Mouse (Mus musculus): ENCODE data around the gene Uqcc2. TPM values are rescaled to one million over a fixed set of nuclear protein-coding genes. Genes with fewer than 3 reads are reported as not detected.

The Uqcc2 gene
- polyA plus RNA-seq, 1 experiment = 218 TPM

GRCm38 (mm10) chr17:27105698-27106470 is 27.8 kb downstream of the Uqcc2 start:
- no peaks in the 10 kb centered on the region for H3K27me3 ChIP-seq (replicated peaks; ENCODE audit: control insufficient read depth, insufficient read depth, low read length)
- TF ChIP-seq CTCF (conservative IDR thresholded peaks at IDR 0.05; ENCODE audit: insufficient read depth, insufficient read length, low read depth, low read length) = no peak
- no peak for TF ChIP-seq POLR2A (IDR thresholded peaks at IDR 0.05; ENCODE audit: low read depth, low read length)
- H3K36me3 ChIP-seq (ENCODE audit: control insufficient read depth, insufficient read depth, low read length) = no peaks in the 10 kb centered on the region
- no peak overlapping the region for H3K27ac ChIP-seq (ENCODE audit: insufficient read depth, low read depth, low read length)
- no peak overlapping the region for H3K4me3 ChIP-seq (ENCODE audit: insufficient read depth, low read depth, low read length)
- WGBS = 82% methylated on average over 9 of the region's 18 CpGs
- DNase-seq = no peak
- H3K4me1 ChIP-seq (ENCODE audit: control insufficient read depth, insufficient read depth, low read length) = no peaks in the 10 kb centered on the region

GRCm38 (mm10) chr17:27101675-27102074 is 32.0 kb downstream of the Uqcc2 start:
- Histone ChIP-seq H3K36me3 (ENCODE audit: control insufficient read depth, insufficient read depth, low read length) (no peaks in the 10 kb centered on the region), H3K4me1 (ENCODE audit: control insufficient read depth, insufficient read depth, low read length) (no peaks in the 10 kb centered on the region)

GRCm38 (mm10) chr17:27095690-27096089 is 38.0 kb downstream of the Uqcc2 start:
- 27% methylated on average over 12 of the region's 13 CpGs for WGBS
- H3K36me3 ChIP-seq (ENCODE audit: control insufficient read depth, insufficient read depth, low read length) = no peaks in the 10 kb centered on the region
- H3K27ac ChIP-seq (ENCODE audit: insufficient read depth, low read depth, low read length) = no peak overlapping the region
- TF ChIP-seq POLR2A (IDR thresholded peaks at IDR 0.05; ENCODE audit: low read depth, low read length) = no peak
- peak; percentile 51; the same call in 1 of the 2 replicates for TF ChIP-seq CTCF (conservative IDR thresholded peaks at IDR 0.05; ENCODE audit: insufficient read depth, insufficient read length, low read depth, low read length)
- peak; percentile 46 for DNase-seq
- no peak overlapping the region for H3K4me3 ChIP-seq (ENCODE audit: insufficient read depth, low read depth, low read length)
- H3K27me3 ChIP-seq (replicated peaks; ENCODE audit: control insufficient read depth, insufficient read depth, low read length) = no peaks in the 10 kb centered on the region
- no peaks in the 10 kb centered on the region for H3K4me1 ChIP-seq (ENCODE audit: control insufficient read depth, insufficient read depth, low read length)

More at GRCm38 (mm10) chr17:27101675-27102074, 32.0 kb downstream of the Uqcc2 start:
- no peaks in the 10 kb centered on the region for H3K27me3 ChIP-seq (replicated peaks; ENCODE audit: control insufficient read depth, insufficient read depth, low read length)
- H3K4me3 ChIP-seq (ENCODE audit: insufficient read depth, low read depth, low read length) = no peak overlapping the region
- no peak for TF ChIP-seq CTCF (conservative IDR thresholded peaks at IDR 0.05; ENCODE audit: insufficient read depth, insufficient read length, low read depth, low read length)
- no peak for TF ChIP-seq POLR2A (IDR thresholded peaks at IDR 0.05; ENCODE audit: low read depth, low read length)
- DNase-seq = no peak
- H3K27ac ChIP-seq (ENCODE audit: insufficient read depth, low read depth, low read length) = no peak overlapping the region
- 80% methylated on average over 5 of the region's 5 CpGs for WGBS

GRCm38 (mm10) chr17:27090068-27090467 is 43.6 kb downstream of the Uqcc2 start:
- H3K27ac ChIP-seq (ENCODE audit: insufficient read depth, low read depth, low read length) = no peak overlapping the region
- H3K4me1 ChIP-seq (ENCODE audit: control insufficient read depth, insufficient read depth, low read length) = no peaks in the 10 kb centered on the region
- WGBS = 69% methylated on average over 9 of the region's 9 CpGs
- TF ChIP-seq POLR2A (IDR thresholded peaks at IDR 0.05; ENCODE audit: low read depth, low read length) (no peak), CTCF (conservative IDR thresholded peaks at IDR 0.05; ENCODE audit: insufficient read depth, insufficient read length, low read depth, low read length) (no peak)
- no peaks in the 10 kb centered on the region for H3K36me3 ChIP-seq (ENCODE audit: control insufficient read depth, insufficient read depth, low read length)
- H3K27me3 ChIP-seq (replicated peaks; ENCODE audit: control insufficient read depth, insufficient read depth, low read length) = no peaks in the 10 kb centered on the region
- no peak overlapping the region for H3K4me3 ChIP-seq (ENCODE audit: insufficient read depth, low read depth, low read length)
- DNase-seq = no peak

- WGBS = 49% methylated on average over 12 of the region's 12 CpGs
- TF ChIP-seq CTCF (conservative IDR thresholded peaks at IDR 0.05; ENCODE audit: insufficient read depth, insufficient read length, low read depth, low read length) (peak; percentile 53), POLR2A (IDR thresholded peaks at IDR 0.05; ENCODE audit: low read depth, low read length) (no peak)
- H3K27me3 ChIP-seq (replicated peaks; ENCODE audit: control insufficient read depth, insufficient read depth, low read length) = no peaks in the 10 kb centered on the region
- no peaks in the 10 kb centered on the region for H3K4me1 ChIP-seq (ENCODE audit: control insufficient read depth, insufficient read depth, low read length)
- H3K4me3 ChIP-seq (ENCODE audit: insufficient read depth, low read depth, low read length) = no peak overlapping the region
- no peaks in the 10 kb centered on the region for H3K36me3 ChIP-seq (ENCODE audit: control insufficient read depth, insufficient read depth, low read length)
- DNase-seq = peak; percentile 16
- H3K27ac ChIP-seq (ENCODE audit: insufficient read depth, low read depth, low read length) = no peak overlapping the region
Observed at GRCm38 (mm10) chr17:27087426-27087825, 46.3 kb downstream of the Uqcc2 start.

- Histone ChIP-seq H3K4me3 (ENCODE audit: insufficient read depth, low read depth, low read length) (no peak overlapping the region), H3K27me3 (replicated peaks; ENCODE audit: control insufficient read depth, insufficient read depth, low read length) (no peaks in the 10 kb centered on the region), H3K36me3 (ENCODE audit: control insufficient read depth, insufficient read depth, low read length) (no peaks in the 10 kb centered on the region), H3K4me1 (ENCODE audit: control insufficient read depth, insufficient read depth, low read length) (no peaks in the 10 kb centered on the region), H3K27ac (ENCODE audit: insufficient read depth, low read depth, low read length) (no peak overlapping the region)
- TF ChIP-seq POLR2A (IDR thresholded peaks at IDR 0.05; ENCODE audit: low read depth, low read length) (no peak), CTCF (conservative IDR thresholded peaks at IDR 0.05; ENCODE audit: insufficient read depth, insufficient read length, low read depth, low read length) (peak; percentile 62)
- DNase-seq = peak; percentile 43
- 74% methylated on average over 2 of the region's 2 CpGs for WGBS
Observed at GRCm38 (mm10) chr17:27085676-27086075, 48.0 kb downstream of the Uqcc2 start.

GRCm38 (mm10) chr17:27083601-27084000 is 50.1 kb downstream of the Uqcc2 start:
- 74% methylated on average over 9 of the region's 9 CpGs for WGBS
- no peak for DNase-seq
- Histone ChIP-seq H3K4me3 (ENCODE audit: insufficient read depth, low read depth, low read length) (no peak overlapping the region), H3K4me1 (ENCODE audit: control insufficient read depth, insufficient read depth, low read length) (no peaks in the 10 kb centered on the region), H3K27ac (ENCODE audit: insufficient read depth, low read depth, low read length) (no peak overlapping the region), H3K27me3 (replicated peaks; ENCODE audit: control insufficient read depth, insufficient read depth, low read length) (no peaks in the 10 kb centered on the region), H3K36me3 (ENCODE audit: control insufficient read depth, insufficient read depth, low read length) (no peaks in the 10 kb centered on the region)
- TF ChIP-seq POLR2A (IDR thresholded peaks at IDR 0.05; ENCODE audit: low read depth, low read length) (no peak), CTCF (conservative IDR thresholded peaks at IDR 0.05; ENCODE audit: insufficient read depth, insufficient read length, low read depth, low read length) (no peak)
